Mouse (Mus musculus) thymus, adult 2 months (tissue): Measurements from ENCODE around the gene Ankrd31. TPM values are rescaled to one million over a fixed set of nuclear protein-coding genes. Genes with fewer than 3 reads are reported as not detected.

Experiments used
- DNase-seq: peaks from one replicate; pipeline ENCODE4 v3.0.0; 2021
- H3K27ac ChIP-seq: fragments of 200-500 bp; 2 replicates; pipeline ENCODE4 v1.5.1; 2012; ENCODE audit warnings: low read length, control low read depth; ENCODE audit not compliant: control insufficient read depth, insufficient read depth
- H3K27me3 ChIP-seq: fragments of 200-500 bp; 2 replicates; pipeline ENCODE4 v1.6.1; 2012; ENCODE audit warnings: mild to moderate bottlenecking, low read length, moderate library complexity, mixed read lengths; ENCODE audit not compliant: control insufficient read depth, insufficient read depth
- H3K36me3 ChIP-seq: fragments of 200-500 bp; 2 replicates; pipeline ENCODE4 v1.6.1; 2012; ENCODE audit warnings: mild to moderate bottlenecking, low read length, moderate library complexity; ENCODE audit not compliant: control insufficient read depth, insufficient read depth
- H3K4me1 ChIP-seq: fragments of 200-500 bp; replicated peaks from 2 replicates; pipeline ENCODE4 v1.6.1; 2012; ENCODE audit warnings: low read length; ENCODE audit not compliant: control insufficient read depth, insufficient read depth
- H3K4me3 ChIP-seq: fragments of 200-500 bp; 2 replicates; pipeline ENCODE4 v1.5.1; 2012; ENCODE audit warnings: mild to moderate bottlenecking, low read length, control low read depth, moderate library complexity; ENCODE audit not compliant: control insufficient read depth, insufficient read depth
- CTCF ChIP-seq: fragments of 200-500 bp; IDR thresholded peaks from 2 replicates; pipeline ENCODE4 v1.5.1; 2012; ENCODE audit warnings: mild to moderate bottlenecking, control low read depth, low read length, moderate library complexity, borderline replicate concordance; ENCODE audit not compliant: control insufficient read depth, poor library complexity, insufficient read depth; ENCODE audit errors: extremely low read depth
- POLR2A ChIP-seq: fragments of 200-500 bp; IDR thresholded peaks from 2 replicates; pipeline ENCODE4 v1.6.1; 2012; ENCODE audit warnings: mild to moderate bottlenecking, low read length, control low read depth, moderate library complexity; ENCODE audit not compliant: control insufficient read depth, poor library complexity, insufficient read depth; ENCODE audit errors: extremely low read depth
- WGBS: fragments of 180-500 bp; shearing (Covaris S2); methylation state at CpG from one replicate; pipeline ENCODE4 v1.1.7; 2018; 5-methylcytosine and 5-hydroxymethylcytosine counted together
- polyA plus RNA-seq: library from polyadenylated mRNA; depleted of rRNA; stranded (reverse); fragments of >200 nt; gene quantifications from 2 replicates; pipeline ENCODE4 v1.2.3, GENCODE M21; 2012; rRNA removed

The Ankrd31 gene
- polyA plus RNA-seq, result not detected in 2 replicates

- no peak for DNase-seq
- Histone ChIP-seq H3K27me3 (no peaks in the 10 kb centered on the region), H3K27ac (no peak within 1 kb of the TSS), H3K4me3 (no peak within 1 kb of the TSS), H3K36me3 (no peaks in the 10 kb centered on the region), H3K4me1 (no peaks in the 10 kb centered on the region)
- WGBS, result 94% methylated on average over 42 of the region's 42 CpGs
- TF ChIP-seq POLR2A (no peak), CTCF (no peak)
These were observed at the start of gene Ankrd31 for GRCm38 (mm10) chr13:96748109-96748845. Gene Ankrd31 (plus strand): TSS chr13:96748272.

DNA sequence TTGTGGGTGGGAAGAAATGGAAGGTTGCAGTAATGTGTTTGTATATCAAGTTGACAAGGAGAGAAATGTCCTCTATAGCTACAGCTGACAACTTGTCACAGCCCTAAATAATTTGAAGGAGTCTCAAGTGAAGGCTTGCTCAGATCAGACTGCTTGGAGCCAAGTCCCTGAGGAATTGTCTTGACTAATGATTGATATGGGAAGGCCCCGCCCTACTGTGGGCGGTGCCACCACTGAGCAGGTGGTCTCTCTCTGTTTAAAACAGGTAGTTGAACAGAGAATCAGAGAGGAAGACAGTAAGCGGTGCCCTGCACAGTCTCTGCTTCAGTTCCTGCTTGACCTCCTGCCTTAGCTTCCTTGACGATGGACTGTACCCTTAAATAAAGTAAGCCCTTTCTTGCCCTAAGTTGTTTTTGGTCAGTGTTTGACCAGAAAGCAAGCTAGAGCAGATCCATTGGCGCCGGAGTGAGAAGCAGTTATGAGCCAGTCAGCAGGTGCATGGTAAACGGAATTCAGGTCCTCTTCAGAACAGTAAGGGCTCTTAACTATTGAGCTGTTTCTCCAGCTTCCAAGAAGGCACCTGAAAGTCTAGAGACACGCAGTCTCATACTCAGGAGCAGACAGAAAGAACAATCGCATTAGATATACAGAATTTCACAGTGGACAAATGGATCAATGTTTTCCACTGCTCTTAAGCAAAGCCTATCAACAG is 45.3 kb upstream of the Ankrd31 start:
- Histone ChIP-seq H3K4me1 (peaks cover 4% of the 10 kb centered on the region), H3K27ac (no peak overlapping the region), H3K4me3 (no peak overlapping the region), H3K27me3 (no peaks in the 10 kb centered on the region), H3K36me3 (no peaks in the 10 kb centered on the region)
- 93% methylated on average over 9 of the region's 9 CpGs for WGBS
- DNase-seq, result no peak
- TF ChIP-seq POLR2A (no peak), CTCF (no peak)

DNA sequence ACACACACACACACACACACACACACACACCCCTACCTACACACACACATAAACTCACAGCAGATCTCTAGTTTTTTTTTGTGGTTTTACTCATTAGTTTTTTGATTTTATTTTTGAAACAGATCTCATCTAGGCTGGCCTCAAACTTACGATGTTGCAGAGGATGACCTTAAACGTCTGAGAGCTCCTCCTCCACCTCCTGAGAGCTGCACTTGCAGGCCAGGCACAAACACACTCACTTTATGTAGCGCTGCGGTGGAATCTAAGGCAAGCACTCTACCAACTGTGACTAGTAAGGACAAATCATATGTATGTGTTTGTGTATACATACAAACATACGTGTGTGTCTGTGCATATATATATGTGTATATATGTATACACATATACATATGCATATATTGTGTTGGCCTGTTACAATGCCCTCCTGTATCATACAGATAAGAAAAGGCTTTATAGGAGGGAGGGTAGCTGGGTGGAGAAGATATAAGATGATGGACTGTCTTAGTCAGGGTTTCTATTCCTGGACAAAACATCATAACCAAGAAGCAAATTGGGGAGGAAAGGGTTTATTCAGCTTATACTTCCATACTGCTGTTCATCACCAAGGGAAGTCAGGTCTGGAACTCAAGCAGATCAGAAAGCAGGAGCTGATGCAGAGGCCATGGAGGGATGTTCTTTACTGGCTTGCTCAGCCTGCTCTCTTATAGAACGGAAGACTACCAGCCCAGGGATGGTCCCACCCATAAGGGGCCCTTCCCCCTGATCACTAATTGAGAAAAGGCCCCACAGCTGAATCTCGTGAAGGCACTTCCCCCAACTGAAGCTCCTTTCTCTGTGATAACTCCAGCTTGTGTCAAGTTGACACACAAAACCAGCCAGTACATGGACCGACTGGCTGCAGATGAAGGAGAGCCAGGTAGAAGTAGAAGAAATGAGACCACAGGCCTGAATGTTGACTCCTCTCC is 38.5 kb upstream of the Ankrd31 start:
- no peaks in the 10 kb centered on the region for H3K27me3 ChIP-seq
- no peaks in the 10 kb centered on the region for H3K4me1 ChIP-seq
- H3K4me3 ChIP-seq, result no peak overlapping the region
- no peak overlapping the region for H3K27ac ChIP-seq
- no peaks in the 10 kb centered on the region for H3K36me3 ChIP-seq
- TF ChIP-seq CTCF, result no peak
- no peak for TF ChIP-seq POLR2A
- WGBS, result 86% methylated on average over 8 of the region's 8 CpGs
- DNase-seq, result no peak

GRCm38 (mm10) chr13:96716311-96716710 is 31.8 kb upstream of the Ankrd31 start:
- H3K27me3 ChIP-seq, result no peaks in the 10 kb centered on the region
- no peak for DNase-seq
- TF ChIP-seq POLR2A, result no peak
- no peak for TF ChIP-seq CTCF
- WGBS, result 93% methylated on average over 2 of the region's 2 CpGs
- no peak overlapping the region for H3K27ac ChIP-seq
- no peaks in the 10 kb centered on the region for H3K36me3 ChIP-seq
- no peak overlapping the region for H3K4me3 ChIP-seq
- H3K4me1 ChIP-seq, result no peaks in the 10 kb centered on the region

DNA sequence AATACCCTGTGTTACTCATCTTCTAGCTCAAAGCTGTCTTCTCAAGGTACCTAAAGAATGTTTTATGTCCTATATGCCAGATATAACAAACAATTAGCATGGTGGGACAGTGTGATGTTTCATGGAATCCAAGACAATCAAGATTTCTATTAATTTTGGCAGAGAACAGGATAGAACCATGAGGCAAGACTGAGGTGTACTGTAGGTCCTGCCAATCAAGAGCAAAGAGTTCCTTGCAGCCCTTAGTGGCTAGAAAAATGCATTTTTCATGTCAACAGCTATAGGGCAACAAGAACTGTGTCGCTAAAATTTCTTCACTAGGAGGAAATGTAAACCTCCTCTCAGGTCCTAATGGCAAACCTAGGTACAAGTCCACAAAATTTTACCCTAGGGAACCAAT is 30.3 kb upstream of the Ankrd31 start:
- Histone ChIP-seq H3K4me1 (no peaks in the 10 kb centered on the region), H3K27ac (no peak overlapping the region), H3K4me3 (no peak overlapping the region), H3K36me3 (no peaks in the 10 kb centered on the region), H3K27me3 (no peaks in the 10 kb centered on the region)
- TF ChIP-seq POLR2A (no peak), CTCF (no peak)
- 62% methylated on average over 1 of the region's 1 CpGs for WGBS
- no peak for DNase-seq

GRCm38 (mm10) chr13:96720003-96720402 is 28.1 kb upstream of the Ankrd31 start:
- Histone ChIP-seq H3K36me3 (no peaks in the 10 kb centered on the region), H3K27ac (no peak overlapping the region), H3K4me1 (no peaks in the 10 kb centered on the region), H3K27me3 (no peaks in the 10 kb centered on the region), H3K4me3 (no peak overlapping the region)
- DNase-seq, result no peak
- TF ChIP-seq POLR2A (no peak), CTCF (no peak)
- WGBS, result 100% methylated on average over 2 of the region's 2 CpGs
